Mouse (Mus musculus) thymus, adult 2 months (tissue): ENCODE measurements around the gene Lingo2.

Experiments used
- CTCF ChIP-seq: fragments of 200-500 bp; IDR thresholded peaks from 2 replicates; pipeline ENCODE4 v1.5.1; 2012; ENCODE audit warnings: mild to moderate bottlenecking, control low read depth, low read length, moderate library complexity, borderline replicate concordance; ENCODE audit not compliant: control insufficient read depth, poor library complexity, insufficient read depth; ENCODE audit errors: extremely low read depth
- POLR2A ChIP-seq: fragments of 200-500 bp; IDR thresholded peaks from 2 replicates; pipeline ENCODE4 v1.6.1; 2012; ENCODE audit warnings: mild to moderate bottlenecking, low read length, control low read depth, moderate library complexity; ENCODE audit not compliant: control insufficient read depth, poor library complexity, insufficient read depth; ENCODE audit errors: extremely low read depth

GRCm38 (mm10) chr4:36368925-36369324, 582.6 kb downstream of the Lingo2 start:
- TF ChIP-seq CTCF (no peak), POLR2A (no peak)
